Mouse (Mus musculus): ENCODE measurements around the gene Ext2.

Gene Ext2

GRCm38 (mm10) chr2:93822045-93822749, at the start of gene Ext2:
Gene Ext2, minus strand, starts transcription at chr2:93822568.
- peak; percentile 85 to 95 for DNase-seq

GRCm38 (mm10) chr2:93871411-93871925, 49.1 kb upstream of the Ext2 start:
- DNase-seq = no peak

- peak; percentile 61 to 78 for DNase-seq
Measured at GRCm38 (mm10) chr2:93870842-93871241, 48.5 kb upstream of the Ext2 start.

GRCm38 (mm10) chr2:93869107-93869600, 46.8 kb upstream of the Ext2 start, which contains the start of gene Accsl:
Gene Accsl, minus strand, starts transcription at chr2:93869157.
- no peak for DNase-seq

DNA sequence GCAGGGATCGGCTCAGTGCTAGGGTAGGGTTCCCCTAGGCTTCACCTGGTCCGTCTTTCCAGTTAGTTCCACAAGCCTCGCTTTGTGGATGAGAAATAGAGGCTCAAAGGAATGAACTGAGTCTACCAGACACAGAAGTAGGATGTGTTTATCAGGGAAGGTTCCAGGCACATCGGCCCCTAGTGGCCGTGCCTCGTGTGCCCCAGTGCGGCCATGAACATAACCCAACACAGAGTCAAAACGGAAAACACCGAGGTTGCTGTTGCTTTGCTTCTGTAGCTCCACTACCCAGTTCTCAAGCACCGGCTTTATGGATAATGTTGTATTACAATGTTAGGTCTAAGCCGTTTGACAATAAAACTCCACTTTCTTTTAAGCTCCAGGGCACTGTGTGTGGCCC, 46.2 kb upstream of the Ext2 start:
- DNase-seq = no peak

GRCm38 (mm10) chr2:93863229-93863628, 40.9 kb upstream of the Ext2 start:
- no peak for DNase-seq

DNA sequence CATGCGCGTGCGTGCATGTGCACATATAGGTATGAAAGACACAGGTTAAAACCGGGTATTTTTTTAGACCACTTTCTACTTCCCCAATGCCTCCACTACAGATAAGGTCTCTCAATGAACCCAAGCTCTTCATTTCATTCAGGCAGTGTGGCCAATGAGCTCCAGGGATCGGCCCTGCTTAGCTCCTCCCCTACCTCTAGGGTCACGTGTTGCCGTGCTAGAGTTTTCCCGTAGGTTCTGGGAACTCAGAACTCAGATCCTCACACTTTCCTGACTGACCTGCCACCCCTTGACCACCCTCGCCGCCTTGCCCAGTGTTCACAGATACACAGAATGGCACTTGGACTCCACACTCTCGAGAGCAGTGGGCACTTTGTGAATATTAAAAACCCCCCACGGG, 36.5 kb upstream of the Ext2 start:
- DNase-seq = no peak

DNA sequence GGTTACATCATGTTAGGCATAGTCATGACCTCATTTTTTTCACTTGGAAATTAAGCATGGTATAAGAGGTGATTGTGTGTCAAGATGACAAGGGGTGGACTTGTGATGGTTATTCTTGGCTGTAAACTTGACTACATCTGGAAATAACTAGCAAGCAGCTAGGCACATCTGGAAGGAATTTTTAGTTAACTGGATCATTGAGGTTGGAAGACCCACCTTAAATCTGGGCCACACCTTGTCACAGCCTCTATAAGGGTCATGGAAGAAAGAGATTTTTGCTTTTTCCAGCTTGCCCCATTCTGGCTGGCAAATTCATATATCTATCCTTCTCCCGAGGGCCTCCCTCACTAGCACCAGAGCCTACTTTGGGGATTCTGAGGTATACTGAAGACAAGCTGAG, 28.9 kb upstream of the Ext2 start:
- DNase-seq = no peak

- DNase-seq = no peak
Measured at GRCm38 (mm10) chr2:93850317-93850944, 28.1 kb upstream of the Ext2 start.

DNA sequence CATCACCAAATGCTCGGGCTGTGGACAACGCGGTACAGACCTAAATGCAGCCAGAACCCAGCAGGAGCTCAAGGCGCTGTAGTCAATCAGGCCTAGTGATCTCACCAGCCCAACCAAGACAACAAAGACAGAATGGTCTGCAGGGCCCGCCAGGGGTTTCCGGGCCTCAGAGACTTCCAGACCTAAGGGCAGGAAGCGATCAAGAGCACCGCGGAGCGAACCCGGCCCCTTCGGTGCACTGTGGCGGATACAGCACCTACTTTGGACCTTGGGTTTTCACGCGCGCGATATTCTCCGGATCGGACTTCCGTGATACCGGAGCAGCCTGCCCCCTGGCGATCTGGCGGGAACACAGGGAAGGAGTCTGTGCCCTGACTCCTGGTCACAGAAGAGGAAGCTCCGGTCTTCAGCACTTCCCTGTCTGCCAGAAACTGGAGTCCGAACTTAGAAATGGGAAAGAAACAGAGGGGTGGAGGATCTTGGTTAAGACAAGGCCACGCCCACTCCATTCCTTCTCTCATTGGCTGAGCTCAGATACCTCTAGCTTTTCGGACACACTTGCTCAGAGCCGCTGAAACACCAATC, 27.2 kb upstream of the Ext2 start, which contains the start of gene Accs:
Accs (minus strand) TSS at position 439 of the 585 bp plus-strand sequence.
- peak; percentile 89 to 93 for DNase-seq

DNA sequence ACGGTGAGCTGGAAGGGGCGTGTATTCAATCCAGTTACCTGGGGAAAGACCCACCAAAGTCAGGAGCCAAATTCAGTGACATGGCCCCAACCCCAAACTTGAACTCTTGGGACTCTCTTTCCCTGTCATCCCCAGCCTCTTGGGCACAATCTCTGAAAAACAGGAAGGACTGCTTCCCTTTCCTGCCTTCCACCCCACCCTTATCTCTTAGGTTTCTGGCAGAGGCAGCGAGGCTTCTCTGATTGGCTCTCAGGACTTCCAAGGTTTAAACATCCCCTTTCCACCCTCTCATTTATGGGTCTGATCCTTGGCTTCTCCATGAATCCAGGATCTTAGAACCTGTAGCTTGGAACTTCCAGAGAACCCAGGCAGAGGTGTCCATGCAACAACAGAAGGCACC, 19.0 kb upstream of the Ext2 start:
- DNase-seq = no peak

DNA sequence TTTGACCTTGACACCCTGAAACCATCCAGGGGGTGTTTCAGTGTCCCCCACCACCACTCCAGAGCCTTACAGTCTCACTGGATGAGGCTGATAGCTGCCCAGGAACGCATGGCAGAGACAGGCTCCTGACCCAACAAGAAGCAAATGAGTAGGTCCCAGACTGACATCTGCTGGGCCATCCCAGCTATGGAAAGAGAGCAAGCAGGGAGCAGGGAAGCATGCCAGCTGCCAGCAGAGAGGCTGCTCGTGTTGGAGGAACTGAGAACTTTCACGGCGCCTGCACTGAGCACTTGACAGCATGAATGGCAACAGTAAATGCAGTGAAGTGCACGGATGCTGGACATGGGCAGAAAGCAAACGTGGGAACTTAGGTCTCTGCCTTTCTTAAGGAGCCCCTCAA, 17.7 kb upstream of the Ext2 start:
- no peak for DNase-seq

GRCm38 (mm10) chr2:93838931-93839330, 16.6 kb upstream of the Ext2 start:
- no peak for DNase-seq

DNA sequence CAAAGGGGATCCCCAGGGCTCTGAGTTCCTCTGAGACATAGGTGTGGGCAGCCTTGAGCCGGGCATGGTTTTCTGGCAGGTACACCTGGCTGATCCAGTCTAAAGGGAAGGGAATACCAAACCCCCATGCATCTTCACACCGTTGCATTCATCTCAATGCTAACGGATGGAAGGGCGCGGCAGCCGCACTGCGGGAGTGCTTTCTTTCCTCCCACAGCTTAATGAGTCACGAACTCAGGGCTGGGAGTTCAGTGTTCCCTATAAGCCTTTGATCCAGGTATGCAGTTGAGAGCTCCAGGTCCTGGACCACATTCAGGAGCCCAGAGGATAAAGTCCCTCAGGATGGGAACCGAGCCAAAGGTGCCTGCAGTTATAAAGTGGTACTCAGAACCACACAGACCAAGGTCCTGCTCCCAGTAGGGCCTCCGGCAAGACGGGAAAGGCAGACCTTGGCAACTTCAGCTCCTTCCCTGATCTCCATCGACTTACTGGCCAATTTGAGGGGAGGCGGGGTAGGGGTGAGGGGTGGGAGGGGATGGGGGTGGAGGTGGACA, 13.9 kb upstream of the Ext2 start:
- DNase-seq = peak; percentile 85 to 86

DNA sequence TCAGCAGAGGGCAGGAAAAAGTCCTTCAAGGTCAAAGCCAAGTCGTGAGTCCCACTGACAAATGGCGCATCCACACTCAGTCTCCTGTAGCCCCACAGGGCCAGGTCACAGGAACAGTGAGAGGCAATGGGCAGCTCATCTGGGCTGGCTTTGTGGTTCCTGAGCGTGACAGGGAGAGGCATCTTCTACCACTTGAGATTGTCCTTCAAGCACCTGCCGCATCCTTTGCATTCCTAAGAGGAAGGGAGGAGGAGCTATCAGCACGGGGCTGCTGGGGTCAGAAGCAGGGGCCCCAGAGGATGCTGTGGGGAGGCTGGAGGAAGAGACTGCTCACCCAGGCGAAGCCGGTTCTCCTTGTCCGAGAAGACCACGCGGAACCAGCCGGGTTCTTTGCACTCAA, 13.2 kb upstream of the Ext2 start:
- DNase-seq = no peak

GRCm38 (mm10) chr2:93823519-93823918, 1.2 kb upstream of the Ext2 start:
- peak; percentile 80 to 87 for DNase-seq

GRCm38 (mm10) chr2:93817791-93818190, 4.6 kb downstream of the Ext2 start:
- DNase-seq = no peak

GRCm38 (mm10) chr2:93813343-93813742, 9.0 kb downstream of the Ext2 start:
- no peak for DNase-seq

DNA sequence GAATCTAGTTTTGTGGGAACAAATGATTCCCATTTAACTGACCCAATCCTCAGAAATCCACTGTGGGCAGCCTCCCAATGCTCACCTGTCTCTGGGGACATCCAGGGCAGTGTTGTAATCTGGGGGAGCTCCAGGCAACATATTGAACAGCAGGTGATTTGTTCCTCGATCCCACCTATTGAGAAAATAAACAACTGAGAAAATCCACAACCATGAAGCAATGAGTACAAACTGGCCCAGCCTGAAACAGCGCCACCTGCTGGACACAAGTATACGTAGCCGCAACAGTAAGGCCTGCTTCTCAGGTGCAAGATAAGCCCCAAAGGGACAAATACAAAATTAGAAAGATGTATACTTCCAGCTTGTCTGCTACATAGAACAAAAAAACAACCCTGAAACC, 10.6 kb downstream of the Ext2 start:
- peak; percentile 55 to 88 for DNase-seq

DNA sequence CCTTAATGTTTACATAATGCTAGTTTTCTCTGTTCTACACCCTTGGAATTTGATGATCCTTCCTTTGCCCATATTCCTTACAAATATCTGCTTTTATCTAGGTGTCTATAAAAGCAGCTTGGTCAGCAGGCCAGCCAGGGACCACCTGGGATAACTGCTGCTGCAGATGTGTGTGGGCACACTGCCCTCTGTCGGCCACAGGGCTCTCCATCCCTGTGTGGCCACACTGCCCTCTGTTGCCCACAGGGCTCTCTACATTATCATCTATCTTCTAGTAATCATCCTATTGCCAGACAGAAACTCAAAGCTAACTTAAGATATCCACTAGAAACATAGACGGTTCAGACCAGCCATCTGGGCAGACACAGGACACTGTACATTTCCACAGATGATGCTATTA, 12.4 kb downstream of the Ext2 start:
- peak; percentile 43 to 78 for DNase-seq

GRCm38 (mm10) chr2:93808071-93808470, 14.3 kb downstream of the Ext2 start:
- DNase-seq = no peak

DNA sequence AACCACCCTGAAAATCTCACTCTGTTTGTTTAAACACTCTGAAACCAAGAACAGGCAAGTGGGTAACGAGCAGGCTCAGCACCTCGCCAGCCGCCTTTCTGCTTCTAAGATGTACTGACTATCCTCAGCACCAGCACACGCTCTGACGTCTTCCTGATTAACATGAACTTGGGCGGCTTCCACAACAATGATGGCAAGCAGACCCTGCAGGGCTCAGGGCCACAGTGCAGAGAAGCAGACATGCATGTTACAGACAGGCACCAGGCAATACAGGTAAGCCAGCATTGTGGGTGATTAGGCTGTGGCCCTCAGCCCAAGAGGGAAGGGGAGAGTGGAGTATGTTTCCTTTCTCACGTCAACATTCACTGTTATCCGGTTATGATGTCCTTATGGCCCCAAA, 14.9 kb downstream of the Ext2 start:
- DNase-seq = no peak

- DNase-seq = no peak
Measured at GRCm38 (mm10) chr2:93806487-93807201, 15.7 kb downstream of the Ext2 start.

All from kidney, postnatal 36 days (tissue).